Mouse (Mus musculus): ENCODE measurements around the gene Elf2.

Elf2 gene

GRCm38 (mm10) chr3:51234752-51235055 lies 105.8 kb downstream of the Elf2 start:
- DNase-seq (ENCODE audit: low read depth, low spot score), result no peak

GRCm38 (mm10) chr3:51233918-51234751 lies 106.3 kb downstream of the Elf2 start:
- DNase-seq (ENCODE audit: low read depth, low spot score), result peak; percentile 82

- no peak for DNase-seq (ENCODE audit: low read depth, low spot score)
Measured at GRCm38 (mm10) chr3:51233474-51233873, 107.0 kb downstream of the Elf2 start.

GRCm38 (mm10) chr3:51232205-51232910 lies 108.1 kb downstream of the Elf2 start:
- no peak for DNase-seq (ENCODE audit: low read depth, low spot score)

GRCm38 (mm10) chr3:51231499-51231898 lies 109.0 kb downstream of the Elf2 start:
- DNase-seq (ENCODE audit: low read depth, low spot score), result no peak

GRCm38 (mm10) chr3:51230886-51231285 lies 109.6 kb downstream of the Elf2 start:
- DNase-seq (ENCODE audit: low read depth, low spot score), result no peak

- DNase-seq (ENCODE audit: low read depth, low spot score), result no peak
Measured at GRCm38 (mm10) chr3:51230146-51230835, 110.2 kb downstream of the Elf2 start.

GRCm38 (mm10) chr3:51229226-51229625 lies 111.2 kb downstream of the Elf2 start:
- DNase-seq (ENCODE audit: low read depth, low spot score), result no peak

GRCm38 (mm10) chr3:51228821-51229205 lies 111.7 kb downstream of the Elf2 start:
- DNase-seq (ENCODE audit: low read depth, low spot score), result no peak

GRCm38 (mm10) chr3:51228038-51228820 lies 112.2 kb downstream of the Elf2 start:
- peak; percentile 60 for DNase-seq (ENCODE audit: low read depth, low spot score)

- DNase-seq (ENCODE audit: low read depth, low spot score), result peak; percentile 64
Measured at GRCm38 (mm10) chr3:51226601-51227000, 113.9 kb downstream of the Elf2 start.

- no peak for DNase-seq (ENCODE audit: low read depth, low spot score)
Measured at GRCm38 (mm10) chr3:51225979-51226378, 114.5 kb downstream of the Elf2 start.

GRCm38 (mm10) chr3:51225226-51225750 lies 115.2 kb downstream of the Elf2 start:
- DNase-seq (ENCODE audit: low read depth, low spot score), result no peak

GRCm38 (mm10) chr3:51224363-51225225 lies 115.9 kb downstream of the Elf2 start, which contains the start of gene Noct:
TSS of gene Noct (plus strand) at chr3:51224447.
- peak; percentile 89 for DNase-seq (ENCODE audit: low read depth, low spot score)

- no peak for DNase-seq (ENCODE audit: low read depth, low spot score)
Measured at GRCm38 (mm10) chr3:51223556-51223955, 116.9 kb downstream of the Elf2 start.

GRCm38 (mm10) chr3:51222834-51223460 lies 117.5 kb downstream of the Elf2 start:
- peak; percentile 16 for DNase-seq (ENCODE audit: low read depth, low spot score)

- no peak for DNase-seq (ENCODE audit: low read depth, low spot score)
Measured at GRCm38 (mm10) chr3:51222302-51222701, 118.2 kb downstream of the Elf2 start.

- DNase-seq (ENCODE audit: low read depth, low spot score), result no peak
Measured at GRCm38 (mm10) chr3:51221847-51222246, 118.6 kb downstream of the Elf2 start.

- no peak for DNase-seq (ENCODE audit: low read depth, low spot score)
Measured at GRCm38 (mm10) chr3:51220846-51221245, 119.6 kb downstream of the Elf2 start.

GRCm38 (mm10) chr3:51219213-51219612 lies 121.2 kb downstream of the Elf2 start:
- no peak for DNase-seq (ENCODE audit: low read depth, low spot score)
